Mouse (Mus musculus) MEL (cell line): Measurements from ENCODE around the gene Msl1.

Source experiments
- CTCF ChIP-seq, 3 experiments: IDR thresholded peaks in 2 of 3; conservative IDR thresholded peaks in 1 of 3; 2 replicates each; pipeline ENCODE4 v1.5.1; 2011 to 2012; ENCODE audit warnings: low read length in 3 of 3, low read depth in 2 of 3, mild to moderate bottlenecking in 2 of 3, improper control_type of control experiment in 1 of 3, inconsistent platforms in 1 of 3, mixed read lengths in 1 of 3, moderate library complexity in 1 of 3; ENCODE audit not compliant: control insufficient read depth in 1 of 3, insufficient read depth in 1 of 3, poor library complexity in 1 of 3, severe bottlenecking in 1 of 3
- EP300 ChIP-seq, 2 experiments: IDR thresholded peaks; 2 replicates each; pipeline ENCODE4 v1.6.1; 2011; ENCODE audit warnings: improper control_type of control experiment in 2 of 2, low read length in 2 of 2, low read depth in 1 of 2, mild to moderate bottlenecking in 1 of 2
- NRF1 ChIP-seq: IDR thresholded peaks from 2 replicates; pipeline ENCODE4 v1.6.1; 2014; ENCODE audit warnings: low read depth, mild to moderate bottlenecking, inconsistent platforms, low read length, improper control_type of control experiment, moderate library complexity; ENCODE audit not compliant: poor library complexity, insufficient read depth, severe bottlenecking
- POLR2AphosphoS2 ChIP-seq: IDR thresholded peaks from 2 replicates; pipeline ENCODE4 v1.6.1; 2011; ENCODE audit warnings: low read length, improper control_type of control experiment
- UBTF ChIP-seq: IDR thresholded peaks from 2 replicates; pipeline ENCODE4 v1.6.1; 2012; ENCODE audit warnings: low read depth, mild to moderate bottlenecking, inconsistent platforms, low read length, improper control_type of control experiment, moderate library complexity, borderline replicate concordance; ENCODE audit not compliant: insufficient read depth

DNA sequence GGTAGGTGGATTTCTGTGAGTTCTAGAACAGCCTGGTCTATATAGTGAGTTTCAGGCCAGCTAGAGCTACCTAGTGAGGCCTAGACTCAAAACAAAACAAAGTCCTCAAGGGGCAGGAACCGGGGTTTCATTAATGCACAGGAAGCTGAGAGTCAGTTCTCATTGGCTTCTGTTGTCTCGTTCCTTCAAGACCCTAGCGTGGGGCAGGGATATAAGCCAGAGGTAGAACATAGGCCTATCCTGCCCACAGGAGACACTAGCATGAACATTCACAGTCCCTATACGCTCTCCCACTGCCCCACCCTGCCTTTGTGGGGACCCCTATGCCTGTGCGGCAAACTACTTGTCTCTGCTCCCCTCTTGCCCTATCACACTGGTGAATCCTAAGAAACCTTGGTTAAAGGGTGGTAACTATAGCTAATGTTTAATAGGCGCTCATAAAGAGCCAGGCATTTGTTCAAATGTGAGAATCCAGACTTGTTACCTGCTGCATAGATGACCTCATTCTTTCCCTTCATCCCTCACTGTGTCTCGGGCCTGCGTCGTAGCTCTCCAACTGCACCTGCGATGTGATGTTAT lies 42.7 kb upstream of the Msl1 start:
- TF ChIP-seq NRF1, result no peak
- no peak for TF ChIP-seq EP300 (IDR thresholded peaks at IDR 0.05; ENCODE audit: low read depth in 1 of 2, low read length in 2 of 2)
- TF ChIP-seq UBTF, result no peak
- TF ChIP-seq CTCF (IDR thresholded peaks at IDR 0.05 in 2 of 3, conservative IDR thresholded peaks at IDR 0.05 in 1 of 3; ENCODE audit: control insufficient read depth in 1 of 3, insufficient read depth in 1 of 3, low read depth in 2 of 3, low read length in 3 of 3, poor library complexity in 1 of 3, severe bottlenecking in 1 of 3), result no peak
- no peak for TF ChIP-seq POLR2AphosphoS2
